13 mouse cellular contexts compared by ENCODE assay signal in genomic region chr2:109848715-109849114, GRCm38 (mm10). TPM values are rescaled to one million over a fixed set of nuclear protein-coding genes. Genes with fewer than 3 reads are reported as not detected.
DNase-seq lines count a peak whose midpoint lies in the region; ATAC-seq and TF ChIP-seq lines count a peak whose summit lies in the region.
"Had no signal": no experiment of that assay in that cellular context is flagged by ENCODE, and none has a peak within 500 bp of the region (broad histone marks: within the 10 kb centered on the region; RNA-seq: fewer than 3 reads in every experiment).

No protein-coding gene starts in this region.

- H3K36me3 ChIP-seq in hindbrain, embryonic 14.5 days (replicated peaks; ENCODE audit: control insufficient read depth, insufficient read depth) = no peaks in the 10 kb centered on the region
- H3K36me3 ChIP-seq in myocyte (ENCODE audit: control insufficient read depth, insufficient read depth) = no peaks in the 10 kb centered on the region
- H3K36me3 ChIP-seq: stomach, embryonic 15.5 days had no signal

- no peak overlapping the region for H3K9ac ChIP-seq in hindbrain, embryonic 14.5 days
- H3K9ac ChIP-seq: stomach, embryonic 15.5 days had no signal

- H3K27ac ChIP-seq in hindbrain, embryonic 14.5 days = no peak overlapping the region
- H3K27ac ChIP-seq: stomach, embryonic 15.5 days had no signal

- no peaks in the 10 kb centered on the region for H3K27me3 ChIP-seq in hindbrain, embryonic 14.5 days (ENCODE audit: control insufficient read depth, insufficient read depth, low read length)
- no peaks in the 10 kb centered on the region for H3K27me3 ChIP-seq in myocyte (ENCODE audit: control insufficient read depth, insufficient read depth, insufficient read length)
- H3K27me3 ChIP-seq: stomach, embryonic 15.5 days had no signal

- H3K4me3 ChIP-seq in hindbrain, embryonic 14.5 days (replicated peaks; ENCODE audit: low read length) = no peak overlapping the region
- no peak overlapping the region for H3K4me3 ChIP-seq in myocyte
- H3K4me3 ChIP-seq: stomach, embryonic 15.5 days had no signal

- no peak for TF ChIP-seq POLR2A in myocyte (IDR thresholded peaks at IDR 0.05; ENCODE audit: insufficient read length, low read depth)

- peak overlapping the region; percentile 13 for H3K4me2 ChIP-seq in hindbrain, embryonic 14.5 days (replicated peaks)
- H3K4me2 ChIP-seq in myocyte (ENCODE audit: low read depth) = peak overlapping the region; percentile 78
- H3K4me2 ChIP-seq: stomach, embryonic 15.5 days had no signal

- H3K4me1 ChIP-seq in hindbrain, embryonic 14.5 days (replicated peaks; ENCODE audit: control insufficient read depth, insufficient read depth, low read length) = peaks cover 4% of the 10 kb centered on the region; the same call in 1 of the 2 replicates
- H3K4me1 ChIP-seq: stomach, embryonic 15.5 days had no signal

- no peaks in the 10 kb centered on the region for H3K9me3 ChIP-seq in hindbrain, embryonic 14.5 days (ENCODE audit: control insufficient read depth, low read length)
- H3K9me3 ChIP-seq: stomach, embryonic 15.5 days had no signal

- H3ac ChIP-seq in myocyte (ENCODE audit: control insufficient read depth, insufficient read length) = no peak overlapping the region

- peak; percentile 14 for DNase-seq in ZHBTc4 (ENCODE audit: low read depth, low spot score)
- DNase-seq in embryo, embryonic 11.5 days (ENCODE audit: low read depth, low spot score) = peak; percentile 17
- no peak for DNase-seq in hindbrain, embryonic 14.5 days (ENCODE audit: low spot score)
- no peak for DNase-seq in heart, postnatal 10 days
- DNase-seq in thymus, postnatal 25 days = no peak
- no peak for DNase-seq in natural killer cell, adult 2 months (ENCODE audit: low spot score in 2 of 2)
- DNase-seq: heart, adult 18-20 months; left cerebral cortex, postnatal 4 days; lung, postnatal 10 days had no signal

- WGBS in hindbrain, embryonic 14.5 days = 10% methylated on average over 8 of the region's 8 CpGs

- ATAC-seq in hindbrain, embryonic 14.5 days (ENCODE audit: low FRiP score) = peak; percentile 79; the same call in 1 of the 2 replicates
- no peak for ATAC-seq in frontal cortex, adult (ENCODE audit: low TSS enrichment)
- ATAC-seq: intestine, postnatal 0 days had no signal

- H3K79me2 ChIP-seq in myocyte (ENCODE audit: control insufficient read depth, insufficient read depth) = no peaks in the 10 kb centered on the region

- intact Hi-C loops in heart, postnatal 10 days (cut with DNase I) = no loop called here

TF ChIP-seq in myocyte, 11 proteins besides CTCF, POLR2A, EP300 and RAD21:
- TF ChIP-seq MYOD1 (IDR thresholded peaks at IDR 0.05; ENCODE audit: control insufficient read depth in 1 of 3, insufficient read length in 2 of 3, low read depth in 2 of 3) (peak; percentile 10 to 85 (median 71)), MAX (IDR thresholded peaks at IDR 0.05; ENCODE audit: low read depth) (no peak), POLR2AphosphoS2 (IDR thresholded peaks at IDR 0.05; ENCODE audit: insufficient read length, low read depth) (no peak), MYOG (IDR thresholded peaks at IDR 0.05; ENCODE audit: control insufficient read depth in 1 of 3, insufficient read depth in 1 of 3, insufficient read length in 2 of 3, low read depth in 2 of 3) (peak in 2 of 3 experiments; percentile 21 to 68), SRF (IDR thresholded peaks at IDR 0.05; ENCODE audit: control insufficient read depth, insufficient read length, low read depth) (no peak), TCF3 (IDR thresholded peaks at IDR 0.05; ENCODE audit: insufficient read length, low read depth) (no peak), TCF12 (IDR thresholded peaks at IDR 0.05; ENCODE audit: insufficient read depth, poor library complexity, severe bottlenecking) (peak; percentile 33), REST (IDR thresholded peaks at IDR 0.05; ENCODE audit: insufficient read depth, insufficient read length) (no peak), E2F4 (IDR thresholded peaks at IDR 0.05; ENCODE audit: insufficient read depth) (no peak), USF1 (IDR thresholded peaks at IDR 0.05; ENCODE audit: low read depth) (peak; percentile 10)

RNA-seq across cellular contexts. Expression of gene Lin7c, which starts 41.9 kb away (rescaled TPM):
- polyA plus RNA-seq in hindbrain, embryonic 14.5 days (2014; fragmentation: Nextera tagmentation; extraction: Ambion mirVana) = 224 and 251 TPM in 2 replicates
- polyA plus RNA-seq in myocyte (2012; fragmentation: generic; extraction: Trizol) = 7.0 TPM
- total RNA-seq in heart, postnatal 10 days (2021) = 10 to 100 TPM; 55.1 to 56.9 TPM

Comparison
In these comparisons a context has a peak if more than half of its experiments do, and no peak if none do; other contexts are left out.
1. DNase-seq: peak in ZHBTc4 (single experiment) and embryo, embryonic 11.5 days (single experiment); none in hindbrain, embryonic 14.5 days (single experiment), heart, postnatal 10 days (0 of 2), thymus, postnatal 25 days (single experiment) and natural killer cell, adult 2 months (0 of 2).
2. RNA of gene Lin7c, which starts 41.9 kb away (polyA plus RNA-seq): 224 to 251 TPM in hindbrain, embryonic 14.5 days; 7.0 TPM in myocyte (single experiment); every median in the first group is over 10 times any median in the second.